Comparison of ENCODE assay signal across 16 mouse cellular contexts in the genomic region with DNA sequence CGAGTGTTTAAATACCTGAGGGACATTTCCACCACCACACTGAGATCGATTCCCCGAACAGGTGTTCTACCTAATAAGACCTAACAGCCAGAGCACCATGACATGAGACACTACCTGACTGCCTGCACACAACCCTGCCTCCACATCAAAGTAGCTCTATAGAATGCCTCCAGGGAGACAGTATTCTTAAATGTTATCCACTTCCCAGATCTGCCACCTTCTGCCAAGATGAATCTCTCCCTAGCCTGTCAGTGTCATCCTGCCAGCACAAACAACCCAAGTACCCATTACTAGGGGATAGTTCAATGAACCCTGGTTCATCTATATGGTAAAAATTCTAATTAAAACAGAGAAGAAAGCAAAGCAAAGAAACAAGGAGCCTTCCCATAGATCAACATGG.
"Had no signal": no experiment of that assay in that cellular context is flagged by ENCODE, and none has a peak within 500 bp of the region (broad histone marks: within the 10 kb centered on the region; RNA-seq: fewer than 3 reads in every experiment).

No protein-coding gene starts in this region.

- H3K9me3 ChIP-seq: neural tube, embryonic 13.5 days; neural tube, embryonic 15.5 days; stomach, embryonic 15.5 days had no signal

- H3K27ac ChIP-seq: neural tube, embryonic 13.5 days; neural tube, embryonic 15.5 days; stomach, embryonic 15.5 days; stomach, postnatal 0 days had no signal

- H3K9ac ChIP-seq: neural tube, embryonic 13.5 days; neural tube, embryonic 15.5 days; stomach, embryonic 15.5 days had no signal

- H3K27me3 ChIP-seq: neural tube, embryonic 13.5 days; neural tube, embryonic 15.5 days; stomach, embryonic 15.5 days had no signal

- H3K4me3 ChIP-seq: neural tube, embryonic 13.5 days; neural tube, embryonic 15.5 days; stomach, embryonic 15.5 days had no signal

- DNase-seq: retina, postnatal 1 day; right cerebral cortex, adult 18-20 months; right cerebral cortex, postnatal 14 days; right cerebral cortex, postnatal 25 days; right cerebral cortex, postnatal 4 days; spleen, adult 18-20 months; thymus, adult 18-20 months; thymus, adult 2 months; thymus, postnatal 14 days; thymus, postnatal 25 days; thymus, postnatal 36 days; thymus, postnatal 4 days had no signal

- H3K4me2 ChIP-seq: neural tube, embryonic 13.5 days; neural tube, embryonic 15.5 days; stomach, embryonic 15.5 days had no signal

- H3K36me3 ChIP-seq: neural tube, embryonic 13.5 days; neural tube, embryonic 15.5 days; stomach, embryonic 15.5 days had no signal

- H3K4me1 ChIP-seq: stomach, embryonic 15.5 days had no signal
